Mouse (Mus musculus) forebrain, embryonic 13.5 days (tissue): Measurements from ENCODE around the gene Serpina1b. TPM values are rescaled to one million over a fixed set of nuclear protein-coding genes. Genes with fewer than 3 reads are reported as not detected.
"Not testable (repeated sequence)": the region's sequence is repeated elsewhere in the genome, so short reads cannot be mapped to it uniquely, and the experiment has no call there.

Experiments
- ATAC-seq: fragments of 200-750 bp; cut with Nextera tagmentation; 2 replicates; pipeline ENCODE4 v1.8.0; 2017
- H3K27ac ChIP-seq: fragments of 300-500 bp; sonication (generic); 2 replicates; pipeline ENCODE4 v1.5.1; 2015; ENCODE audit warnings: inconsistent platforms, mild to moderate bottlenecking, moderate library complexity
- H3K27me3 ChIP-seq: fragments of 300-500 bp; sonication (generic); 2 replicates; pipeline ENCODE4 v1.6.1; 2015; ENCODE audit warnings: mild to moderate bottlenecking, inconsistent platforms
- H3K36me3 ChIP-seq: fragments of 300-500 bp; sonication (generic); 2 replicates; pipeline ENCODE4 v1.6.1; 2015; ENCODE audit warnings: mild to moderate bottlenecking, inconsistent platforms; ENCODE audit not compliant: poor library complexity, severe bottlenecking
- H3K4me1 ChIP-seq: fragments of 300-500 bp; sonication (generic); 2 replicates; pipeline ENCODE4 v1.6.1; 2015; ENCODE audit warnings: inconsistent platforms
- H3K4me2 ChIP-seq: fragments of 300-500 bp; sonication (generic); 2 replicates; pipeline ENCODE4 v1.6.1; 2015; ENCODE audit warnings: inconsistent platforms, mild to moderate bottlenecking, moderate library complexity
- H3K4me3 ChIP-seq: fragments of 300-500 bp; sonication (generic); 2 replicates; pipeline ENCODE4 v1.5.1; 2015; ENCODE audit warnings: mild to moderate bottlenecking, inconsistent platforms
- H3K9ac ChIP-seq: fragments of 300-500 bp; sonication (generic); 2 replicates; pipeline ENCODE4 v1.6.1; 2015; ENCODE audit warnings: mild to moderate bottlenecking, inconsistent platforms
- H3K9me3 ChIP-seq: fragments of 300-500 bp; sonication (generic); replicated peaks from 2 replicates; pipeline ENCODE4 v1.6.1; 2016; ENCODE audit warnings: inconsistent platforms
- WGBS: fragments of 180-500 bp; shearing (Covaris S2); methylation state at CpG from one replicate; pipeline ENCODE4 v1.1.7; 2015; 5-methylcytosine and 5-hydroxymethylcytosine counted together
- polyA plus RNA-seq: library from polyadenylated mRNA; unstranded; fragments of >200 nt; fragmentation: Nextera tagmentation; extraction: Ambion mirVana; gene quantifications from 2 replicates; pipeline ENCODE4 v1.2.1, GENCODE M21; 2015

Serpina1b gene
- polyA plus RNA-seq, 1 experiment from 2014 or later: 0.27 TPM

- not testable (repeated sequence) for H3K4me3 ChIP-seq, H3K4me1 ChIP-seq, H3K9ac ChIP-seq, H3K36me3 ChIP-seq, ATAC-seq, H3K4me2 ChIP-seq, H3K27me3 ChIP-seq, H3K27ac ChIP-seq
- H3K9me3 ChIP-seq: peaks cover 27% of the 10 kb centered on the region
- WGBS: 93% methylated on average over 3 of the region's 3 CpGs
These were observed 69.9 kb downstream of the Serpina1b start for GRCm38 (mm10) chr12:103760316-103760715.

GRCm38 (mm10) chr12:103745957-103746356 lies 84.2 kb downstream of the Serpina1b start:
- not testable (repeated sequence) for H3K27ac ChIP-seq, H3K4me1 ChIP-seq, H3K4me3 ChIP-seq, H3K27me3 ChIP-seq, H3K9me3 ChIP-seq, H3K36me3 ChIP-seq, H3K4me2 ChIP-seq, ATAC-seq, H3K9ac ChIP-seq
- WGBS: 86% methylated on average over 5 of the region's 5 CpGs

DNA sequence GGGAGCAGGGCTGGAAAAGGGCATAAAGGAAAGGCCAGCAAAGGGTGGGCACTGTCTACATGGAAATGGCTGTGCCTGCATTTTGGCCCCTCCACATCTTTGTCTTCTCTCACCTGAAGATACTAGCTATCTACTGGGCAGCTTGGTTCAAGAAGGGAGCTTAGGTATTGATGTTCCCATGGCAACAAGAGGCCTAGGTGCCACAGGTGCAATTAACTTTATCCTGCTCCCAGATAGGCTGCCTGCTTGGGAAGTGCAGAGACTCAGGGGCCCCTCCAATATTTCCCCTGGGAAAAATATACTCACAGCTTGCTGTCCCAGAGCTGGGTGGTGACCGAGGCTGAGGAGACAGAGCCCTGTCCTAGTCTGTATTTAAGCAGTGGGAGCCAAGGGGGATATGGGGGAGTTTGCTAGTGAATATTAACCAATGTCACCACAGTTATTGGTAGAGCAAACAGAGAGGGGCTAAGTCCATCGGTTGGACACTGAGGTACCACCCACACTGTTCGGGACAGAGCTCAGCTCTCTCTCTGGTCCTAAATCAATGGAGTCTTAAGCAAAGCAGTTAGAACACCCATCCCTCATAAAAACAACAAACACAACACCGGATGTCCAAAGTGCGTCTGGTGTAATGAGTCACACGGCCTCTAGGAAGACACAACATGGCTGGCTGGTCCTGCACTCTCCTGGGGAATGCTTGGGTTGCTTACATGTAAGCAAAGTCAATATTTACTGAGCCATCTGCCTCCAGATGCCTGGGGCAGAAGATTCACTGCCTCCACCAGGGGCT lies 92.2 kb downstream of the Serpina1b start:
- H3K9ac ChIP-seq, ATAC-seq: not testable (repeated sequence)
- 94% methylated on average over 6 of the region's 6 CpGs for WGBS

GRCm38 (mm10) chr12:103735566-103735965 lies 94.6 kb downstream of the Serpina1b start:
- H3K27ac ChIP-seq, H3K27me3 ChIP-seq, H3K4me3 ChIP-seq, H3K9ac ChIP-seq, H3K36me3 ChIP-seq, H3K4me2 ChIP-seq, ATAC-seq, H3K4me1 ChIP-seq: not testable (repeated sequence)
- H3K9me3 ChIP-seq: peaks cover 10% of the 10 kb centered on the region
- WGBS: 89% methylated on average over 4 of the region's 4 CpGs

More for the DNA sequence above, 92.2 kb downstream of the Serpina1b start:
- H3K27me3 ChIP-seq, H3K4me1 ChIP-seq, H3K27ac ChIP-seq, H3K4me3 ChIP-seq, H3K36me3 ChIP-seq, H3K4me2 ChIP-seq: not testable (repeated sequence)
- peaks cover 10% of the 10 kb centered on the region for H3K9me3 ChIP-seq

DNA sequence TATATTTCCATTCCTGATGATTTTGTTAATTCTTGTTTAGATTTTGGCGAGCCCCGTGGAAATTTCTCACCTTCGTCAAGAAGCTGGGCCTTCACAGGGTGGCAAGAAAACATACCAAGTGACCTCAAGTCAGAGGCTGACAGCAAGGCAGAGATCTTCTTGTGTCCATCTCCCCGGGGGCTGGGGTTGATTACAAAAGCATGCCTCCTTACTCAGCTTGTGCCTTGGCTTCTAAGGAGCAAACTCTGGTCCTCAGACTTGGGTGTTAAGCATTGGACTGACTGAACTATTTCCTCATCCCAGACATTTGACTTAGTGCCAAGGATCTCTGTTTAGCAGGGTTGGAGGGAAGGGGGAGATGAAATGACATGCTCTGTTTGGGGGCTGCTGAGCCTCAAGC lies 95.1 kb downstream of the Serpina1b start:
- ATAC-seq, H3K36me3 ChIP-seq, H3K27ac ChIP-seq, H3K27me3 ChIP-seq, H3K4me2 ChIP-seq, H3K9ac ChIP-seq, H3K4me3 ChIP-seq, H3K4me1 ChIP-seq: not testable (repeated sequence)
- 83% methylated on average over 4 of the region's 4 CpGs for WGBS
- H3K9me3 ChIP-seq: peaks cover 13% of the 10 kb centered on the region

- WGBS: 77% methylated on average over 3 of the region's 3 CpGs
- peaks cover 8% of the 10 kb centered on the region for H3K9me3 ChIP-seq
- no peaks in the 10 kb centered on the region for H3K4me1 ChIP-seq
- no peak for ATAC-seq
- H3K9ac ChIP-seq: no peak overlapping the region
- H3K4me2 ChIP-seq: no peak overlapping the region
- H3K27ac ChIP-seq: no peak overlapping the region
- no peak overlapping the region for H3K4me3 ChIP-seq
- H3K27me3 ChIP-seq: no peaks in the 10 kb centered on the region
- H3K36me3 ChIP-seq: no peaks in the 10 kb centered on the region
These were observed 118.6 kb downstream of the Serpina1b start for GRCm38 (mm10) chr12:103711537-103711936.

GRCm38 (mm10) chr12:103710405-103710804 lies 119.8 kb downstream of the Serpina1b start:
- no peak overlapping the region for H3K9ac ChIP-seq
- H3K4me3 ChIP-seq: no peak overlapping the region
- H3K36me3 ChIP-seq: no peaks in the 10 kb centered on the region
- no peaks in the 10 kb centered on the region for H3K4me1 ChIP-seq
- ATAC-seq: no peak
- H3K9me3 ChIP-seq: peaks cover 8% of the 10 kb centered on the region; the same call in 1 of the 2 replicates
- WGBS: 59% methylated on average over 1 of the region's 1 CpGs
- H3K27ac ChIP-seq: no peak overlapping the region
- no peak overlapping the region for H3K4me2 ChIP-seq
- no peaks in the 10 kb centered on the region for H3K27me3 ChIP-seq

DNA sequence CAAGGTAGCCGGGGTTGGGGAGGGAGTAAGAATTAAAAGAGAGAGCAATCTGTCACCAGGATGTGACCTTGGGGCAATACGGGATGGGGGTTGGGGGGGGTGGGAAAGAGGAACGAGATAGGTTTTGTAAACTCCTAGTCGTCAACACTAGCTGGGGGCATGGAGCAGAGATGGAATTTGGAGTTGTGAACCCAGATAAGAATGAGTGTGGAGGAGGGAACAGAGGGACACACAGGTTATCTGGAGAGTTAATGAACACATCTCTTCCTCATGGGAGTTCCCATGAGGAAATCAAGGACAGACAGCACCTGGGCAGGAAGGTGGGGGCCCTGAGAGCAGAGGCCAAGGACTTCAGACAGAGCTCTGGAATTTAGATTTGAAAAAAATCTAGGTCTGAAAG lies 124.1 kb downstream of the Serpina1b start:
- H3K4me2 ChIP-seq: no peak overlapping the region
- H3K9me3 ChIP-seq: peaks cover 8% of the 10 kb centered on the region
- no peaks in the 10 kb centered on the region for H3K4me1 ChIP-seq
- ATAC-seq: no peak
- H3K36me3 ChIP-seq: no peaks in the 10 kb centered on the region
- WGBS: 85% methylated on average over 4 of the region's 4 CpGs
- no peak overlapping the region for H3K4me3 ChIP-seq
- no peak overlapping the region for H3K27ac ChIP-seq
- H3K9ac ChIP-seq: no peak overlapping the region
- H3K27me3 ChIP-seq: no peaks in the 10 kb centered on the region

GRCm38 (mm10) chr12:103705547-103705946 lies 124.6 kb downstream of the Serpina1b start:
- Histone ChIP-seq H3K4me1 (no peaks in the 10 kb centered on the region), H3K9me3 (peaks cover 8% of the 10 kb centered on the region), H3K36me3 (no peaks in the 10 kb centered on the region), H3K4me3 (no peak overlapping the region), H3K9ac (no peak overlapping the region), H3K27me3 (no peaks in the 10 kb centered on the region), H3K27ac (no peak overlapping the region), H3K4me2 (no peak overlapping the region)
- 73% methylated on average over 2 of the region's 2 CpGs for WGBS
- ATAC-seq: no peak

DNA sequence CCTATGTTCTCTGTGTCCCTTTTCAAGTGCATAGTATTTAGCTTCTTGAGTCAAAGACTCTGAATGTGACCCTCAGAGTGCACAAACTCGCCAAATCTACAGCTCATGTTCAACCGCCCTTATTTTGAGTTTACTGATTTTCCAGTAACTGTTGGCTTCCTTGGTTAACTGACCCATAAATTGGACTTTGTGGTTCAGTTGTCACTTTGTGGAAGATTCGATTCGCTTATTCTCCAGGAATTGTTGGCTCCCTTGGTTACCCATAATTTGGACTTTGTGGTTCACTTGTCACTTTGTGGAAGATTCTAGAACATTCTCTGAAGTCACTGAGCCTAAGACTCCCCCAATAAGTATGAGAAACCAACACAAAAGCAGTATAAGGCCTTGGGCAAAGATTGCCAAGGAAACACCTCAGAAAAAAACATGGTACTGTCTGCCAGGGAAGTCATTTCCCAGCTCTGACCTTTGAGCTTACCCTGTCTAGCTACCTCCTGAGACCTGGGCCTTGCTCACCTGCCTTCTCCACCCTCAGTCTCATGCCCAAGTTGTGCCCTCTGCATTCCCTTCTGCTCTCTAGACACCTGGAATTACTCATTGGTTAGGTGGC lies 129.9 kb downstream of the Serpina1b start:
- Histone ChIP-seq H3K27me3 (no peaks in the 10 kb centered on the region), H3K27ac (no peak overlapping the region), H3K9ac (no peak overlapping the region), H3K36me3 (no peaks in the 10 kb centered on the region), H3K4me2 (no peak overlapping the region), H3K9me3 (no peaks in the 10 kb centered on the region; the same call in none of the 2 replicates), H3K4me1 (no peaks in the 10 kb centered on the region), H3K4me3 (no peak overlapping the region)
- no peak for ATAC-seq
- WGBS: 84% methylated on average over 4 of the region's 4 CpGs

DNA sequence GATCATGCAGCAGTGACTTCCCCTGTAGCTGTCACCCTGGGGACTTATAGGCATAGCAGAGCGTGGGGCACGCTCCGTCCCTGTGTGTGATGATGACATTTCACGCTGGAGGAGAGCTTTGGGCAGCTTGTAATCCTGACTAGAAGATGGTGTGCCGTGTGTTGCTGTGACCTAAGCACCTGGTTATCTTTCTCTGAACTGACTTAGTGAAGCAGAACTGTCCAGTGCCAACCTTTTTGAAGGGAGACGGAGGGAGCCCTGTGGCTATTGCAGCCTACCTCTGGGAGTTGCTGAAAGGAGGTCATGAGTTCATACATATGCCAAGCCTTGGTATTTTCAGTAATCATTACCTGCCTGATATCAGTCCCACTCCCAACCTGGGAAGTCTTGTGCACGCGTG lies 134.7 kb downstream of the Serpina1b start, which contains the start of gene Serpina1f:
TSS of gene Serpina1f (minus strand) at position 101 of the 400 bp plus-strand sequence.
- no peaks in the 10 kb centered on the region for H3K36me3 ChIP-seq
- ATAC-seq: no peak
- H3K4me1 ChIP-seq: no peaks in the 10 kb centered on the region
- H3K4me2 ChIP-seq: no peak within 1 kb of the TSS
- H3K9me3 ChIP-seq: no peaks in the 10 kb centered on the region; the same call in none of the 2 replicates
- no peak within 1 kb of the TSS for H3K27ac ChIP-seq
- H3K9ac ChIP-seq: no peak within 1 kb of the TSS
- WGBS: 90% methylated on average over 8 of the region's 8 CpGs
- H3K4me3 ChIP-seq: no peak within 1 kb of the TSS
- no peaks in the 10 kb centered on the region for H3K27me3 ChIP-seq

DNA sequence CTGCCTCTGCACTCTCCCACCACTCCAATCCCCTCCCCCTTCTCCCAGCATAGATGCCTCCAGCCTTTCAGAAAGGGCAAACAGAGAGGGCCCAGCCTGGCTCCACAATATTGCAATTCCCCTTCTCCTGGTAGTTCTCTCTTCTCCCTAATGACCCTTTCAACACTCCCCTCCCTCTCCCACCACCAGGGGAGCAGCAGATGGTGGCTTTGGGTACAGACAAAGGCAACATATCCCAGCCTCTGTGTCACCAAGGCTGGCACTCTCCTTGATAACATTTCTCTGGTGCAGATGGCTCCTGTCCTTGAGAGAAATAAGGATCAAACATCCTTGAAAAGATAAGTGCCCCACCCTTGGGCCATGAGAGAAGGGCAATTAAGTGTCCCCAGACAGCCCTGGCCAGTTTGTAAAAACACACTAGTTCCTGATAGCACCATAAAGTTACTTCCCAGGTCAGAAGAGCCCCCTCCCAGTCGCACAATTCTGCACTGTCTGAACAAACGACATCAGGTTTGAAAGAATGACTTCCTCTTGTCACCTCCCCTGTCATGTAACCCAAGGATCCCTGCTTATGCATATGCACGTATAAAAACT lies 141.9 kb downstream of the Serpina1b start:
- no peak for ATAC-seq
- H3K4me3 ChIP-seq: no peak overlapping the region
- H3K4me1 ChIP-seq: no peaks in the 10 kb centered on the region
- no peaks in the 10 kb centered on the region for H3K27me3 ChIP-seq
- 71% methylated on average over 3 of the region's 3 CpGs for WGBS
- H3K9ac ChIP-seq: no peak overlapping the region
- H3K27ac ChIP-seq: no peak overlapping the region
- H3K36me3 ChIP-seq: no peaks in the 10 kb centered on the region
- no peak overlapping the region for H3K4me2 ChIP-seq
- no peaks in the 10 kb centered on the region for H3K9me3 ChIP-seq
